Mouse (Mus musculus): ENCODE data around the gene Fbxo48.

The Fbxo48 gene

GRCm38 (mm10) chr11:17003757-17004156, 52.6 kb downstream of the Fbxo48 start:
- POLR2A ChIA-PET, result no interaction called here
- CTCF ChIA-PET, result interaction anchor here in 1 of 4 experiments (0.7 kb wide), 1 partner anchor 289 kb away, joined by 3 read pairs; no protein-coding TSS in a partner anchor

Data from embryonic stem cell, embryonic (primary cell).